Mouse (Mus musculus) erythroblast, embryonic 14.5 days (primary cell): Measurements from ENCODE around the gene Peg3.

Experiments used
- GATA1 ChIP-seq: IDR thresholded peaks from 2 replicates; pipeline ENCODE4 v1.6.1; 2012; ENCODE audit warnings: low read length, inconsistent platforms, mixed read lengths
- TAL1 ChIP-seq: IDR thresholded peaks from 3 replicates; pipeline ENCODE4 v1.6.1; 2012; ENCODE audit warnings: low read length, inconsistent platforms, mixed read lengths

DNA sequence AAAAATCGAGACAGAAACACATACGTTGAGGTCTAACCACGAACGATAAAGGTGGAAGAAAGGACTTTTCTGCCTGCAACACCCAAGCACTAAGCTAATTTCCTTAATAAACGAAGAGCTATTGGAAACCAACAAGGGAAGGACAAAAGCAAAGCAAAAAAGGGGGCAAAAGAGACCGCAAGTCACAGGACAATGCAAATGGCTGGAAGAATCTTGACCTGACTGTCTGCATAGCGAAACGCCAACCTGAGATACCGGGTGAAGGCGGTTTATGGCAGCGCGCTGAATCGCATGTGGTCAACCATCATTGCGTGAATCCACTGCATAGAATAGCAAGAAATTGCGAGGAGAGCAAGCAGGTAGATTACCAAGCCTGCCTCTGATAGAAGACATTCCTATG is 570 bp upstream of the Peg3 start:
- TF ChIP-seq GATA1: no peak
- TF ChIP-seq TAL1: no peak
